Mouse (Mus musculus) neural tube, embryonic 15.5 days (tissue): ENCODE measurements around the gene Gmds. TPM values are rescaled to one million over a fixed set of nuclear protein-coding genes. Genes with fewer than 3 reads are reported as not detected.

Experiments
- ATAC-seq: fragments of 200-750 bp; cut with Nextera tagmentation; 2 replicates; pipeline ENCODE4 v1.8.0; 2017; ENCODE audit warnings: mild to moderate bottlenecking, moderate TSS enrichment, moderate library complexity; ENCODE audit not compliant: low FRiP score
- H3K27ac ChIP-seq: fragments of 300-500 bp; sonication (generic); replicated peaks from 2 replicates; pipeline ENCODE4 v1.5.1; 2015; ENCODE audit warnings: mild to moderate bottlenecking, inconsistent platforms
- H3K27me3 ChIP-seq: fragments of 300-500 bp; sonication (generic); replicated peaks from 2 replicates; pipeline ENCODE4 v1.6.1; 2015; ENCODE audit warnings: inconsistent platforms
- H3K36me3 ChIP-seq: fragments of 300-500 bp; sonication (generic); 2 replicates; pipeline ENCODE4 v1.6.1; 2015; ENCODE audit warnings: inconsistent platforms
- H3K4me1 ChIP-seq: fragments of 300-500 bp; sonication (generic); 2 replicates; pipeline ENCODE4 v1.6.1; 2015; ENCODE audit warnings: inconsistent platforms
- H3K4me2 ChIP-seq: fragments of 300-500 bp; sonication (generic); 2 replicates; pipeline ENCODE4 v1.6.1; 2015; ENCODE audit warnings: inconsistent platforms, mild to moderate bottlenecking, moderate library complexity
- H3K4me3 ChIP-seq: fragments of 300-500 bp; sonication (generic); replicated peaks from 2 replicates; pipeline ENCODE4 v1.5.1; 2015; ENCODE audit warnings: mild to moderate bottlenecking, inconsistent platforms
- H3K9ac ChIP-seq: fragments of 300-500 bp; sonication (generic); replicated peaks from 2 replicates; pipeline ENCODE4 v1.6.1; 2015; ENCODE audit warnings: mild to moderate bottlenecking, inconsistent platforms
- H3K9me3 ChIP-seq: fragments of 300-500 bp; sonication (generic); replicated peaks from 2 replicates; pipeline ENCODE4 v1.6.1; 2016; ENCODE audit warnings: inconsistent platforms
- WGBS: fragments of 180-500 bp; shearing (Covaris S2); methylation state at CpG from one replicate; pipeline ENCODE4 v1.1.7; 2015; ENCODE audit warnings: mixed read lengths; 5-methylcytosine and 5-hydroxymethylcytosine counted together
- polyA plus RNA-seq: library from polyadenylated mRNA; unstranded; fragments of >200 nt; fragmentation: Nextera tagmentation; extraction: Ambion mirVana; gene quantifications from 2 replicates; pipeline ENCODE4 v1.2.1, GENCODE M21; 2015

Gene Gmds
- polyA plus RNA-seq, 1 experiment from 2014 or later, result 39.3 TPM

DNA sequence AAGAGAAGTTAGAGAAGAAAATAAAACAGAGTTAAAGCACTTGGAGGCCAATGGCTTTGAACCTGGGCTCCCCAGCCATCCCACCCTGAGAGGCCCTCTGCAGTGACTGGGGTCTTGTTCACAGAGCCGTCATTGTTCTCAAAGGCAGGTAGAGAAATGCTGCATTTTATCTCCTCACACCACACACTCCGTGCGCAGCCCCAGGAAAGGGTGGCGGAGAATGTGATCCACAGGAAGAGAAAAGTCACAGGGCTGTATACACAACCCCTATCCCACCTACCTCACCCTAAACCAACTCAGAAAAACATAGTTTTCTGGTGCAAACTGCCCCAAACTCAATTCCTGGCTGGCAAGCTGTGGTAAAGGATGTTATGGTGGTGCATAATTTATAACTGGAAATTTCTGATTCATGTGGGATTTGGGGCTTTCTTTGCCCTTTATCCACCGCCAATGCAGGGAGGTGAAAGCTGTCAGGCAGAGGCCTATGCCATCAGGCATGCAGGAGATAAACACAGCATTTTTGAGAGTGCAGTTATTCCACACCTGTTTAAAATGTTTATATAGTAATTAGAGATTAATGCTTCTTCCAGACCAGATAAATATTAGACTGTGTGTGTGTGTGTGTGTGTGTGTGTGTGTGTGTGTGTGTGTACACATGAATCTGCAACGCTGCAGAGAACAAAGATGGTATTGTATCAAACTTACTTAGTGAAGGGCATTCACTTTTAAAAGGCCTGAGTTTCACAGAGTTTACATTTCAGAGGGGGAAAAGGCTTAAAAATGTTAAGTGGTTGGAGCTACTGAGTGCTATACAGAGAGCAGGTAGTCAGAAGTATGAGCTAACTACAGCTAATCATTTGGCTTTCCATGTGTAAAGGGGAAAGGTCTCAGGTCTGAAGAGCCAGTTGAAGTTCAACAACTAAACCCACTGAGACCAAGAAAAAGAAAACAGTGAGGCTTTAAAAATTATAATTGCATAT lies 290.3 kb downstream of the Gmds start:
- no peaks in the 10 kb centered on the region for H3K4me1 ChIP-seq
- no peak for ATAC-seq
- no peaks in the 10 kb centered on the region for H3K9me3 ChIP-seq
- H3K4me3 ChIP-seq, result no peak overlapping the region
- 70% methylated on average over 6 of the region's 6 CpGs for WGBS
- no peak overlapping the region for H3K27ac ChIP-seq
- no peak overlapping the region for H3K9ac ChIP-seq
- H3K27me3 ChIP-seq, result no peaks in the 10 kb centered on the region
- no peak overlapping the region for H3K4me2 ChIP-seq
- H3K36me3 ChIP-seq, result no peaks in the 10 kb centered on the region

DNA sequence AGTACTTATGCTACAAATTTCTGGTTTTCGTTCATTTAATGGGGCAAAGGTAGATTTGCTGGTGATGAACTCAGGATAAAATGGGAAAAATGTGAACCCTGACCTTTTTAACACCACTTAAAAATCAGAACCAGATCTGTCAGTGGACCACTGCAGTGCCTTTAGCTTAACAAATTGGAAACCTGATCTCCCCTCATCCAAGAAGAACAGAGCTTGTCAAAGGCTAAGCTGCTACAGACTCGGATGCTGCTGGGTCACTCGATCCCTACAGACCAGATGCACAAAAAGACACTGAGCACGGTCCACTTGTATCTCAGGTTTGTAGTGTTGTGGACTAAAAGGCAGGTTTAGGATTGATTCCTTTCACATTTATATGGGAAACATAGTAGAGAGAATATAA lies 291.6 kb downstream of the Gmds start:
- Histone ChIP-seq H3K27me3 (no peaks in the 10 kb centered on the region), H3K27ac (no peak overlapping the region), H3K9ac (no peak overlapping the region), H3K9me3 (no peaks in the 10 kb centered on the region), H3K36me3 (no peaks in the 10 kb centered on the region), H3K4me3 (no peak overlapping the region), H3K4me1 (no peaks in the 10 kb centered on the region), H3K4me2 (no peak overlapping the region)
- no peak for ATAC-seq
- WGBS, result 69% methylated on average over 4 of the region's 4 CpGs

DNA sequence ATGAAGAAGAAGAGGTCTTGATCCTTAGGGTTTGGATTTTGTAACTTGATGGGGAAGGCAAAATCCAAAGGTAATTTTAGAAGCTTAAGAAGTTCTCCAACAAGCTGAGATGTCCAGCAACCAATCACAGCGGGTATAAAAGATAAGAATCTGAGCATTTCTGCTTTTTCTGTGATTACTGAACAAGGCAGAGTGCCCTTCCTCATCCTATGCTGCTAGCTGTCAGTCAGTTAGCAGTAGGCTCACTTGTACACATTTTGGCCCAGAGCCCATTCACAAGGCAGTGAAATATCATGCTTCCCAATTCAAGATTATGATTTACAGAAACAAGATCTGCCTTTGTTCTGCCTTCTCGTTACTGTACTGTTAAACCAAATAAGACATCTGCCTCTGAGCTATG lies 295.8 kb downstream of the Gmds start:
- no peak overlapping the region for H3K4me2 ChIP-seq
- 78% methylated on average over 2 of the region's 2 CpGs for WGBS

DNA sequence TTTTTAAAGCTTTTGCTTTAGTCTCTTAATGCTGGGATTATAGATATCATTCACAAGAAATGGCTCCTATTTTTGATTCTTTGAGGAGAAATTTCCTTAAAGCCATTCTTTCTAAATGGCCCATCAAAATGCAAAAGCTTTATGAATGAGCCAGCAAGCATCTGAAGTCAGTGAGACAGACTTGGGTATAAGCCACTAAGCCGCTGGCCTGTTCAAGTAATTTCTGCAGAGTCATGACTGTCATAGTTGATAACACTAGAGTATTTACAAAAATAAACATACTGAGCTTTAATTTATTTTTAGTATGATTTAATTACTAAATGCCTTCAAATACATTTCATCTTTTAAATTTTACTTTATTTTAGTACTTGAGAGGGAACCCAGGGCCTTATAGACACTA lies 297.7 kb downstream of the Gmds start:
- H3K27ac ChIP-seq, result no peak overlapping the region
- H3K9ac ChIP-seq, result no peak overlapping the region
- H3K27me3 ChIP-seq, result no peaks in the 10 kb centered on the region
- no peak for ATAC-seq
- no peaks in the 10 kb centered on the region for H3K9me3 ChIP-seq
- H3K4me3 ChIP-seq, result no peak overlapping the region
- WGBS, result 89% methylated on average over 1 of the region's 1 CpGs
- no peaks in the 10 kb centered on the region for H3K36me3 ChIP-seq
- no peaks in the 10 kb centered on the region for H3K4me1 ChIP-seq
- no peak overlapping the region for H3K4me2 ChIP-seq

More for the DNA sequence above, 295.8 kb downstream of the Gmds start:
- ATAC-seq, result no peak
- Histone ChIP-seq H3K9ac (no peak overlapping the region), H3K4me1 (no peaks in the 10 kb centered on the region), H3K27ac (no peak overlapping the region), H3K27me3 (no peaks in the 10 kb centered on the region), H3K36me3 (no peaks in the 10 kb centered on the region), H3K4me3 (no peak overlapping the region), H3K9me3 (no peaks in the 10 kb centered on the region)

DNA sequence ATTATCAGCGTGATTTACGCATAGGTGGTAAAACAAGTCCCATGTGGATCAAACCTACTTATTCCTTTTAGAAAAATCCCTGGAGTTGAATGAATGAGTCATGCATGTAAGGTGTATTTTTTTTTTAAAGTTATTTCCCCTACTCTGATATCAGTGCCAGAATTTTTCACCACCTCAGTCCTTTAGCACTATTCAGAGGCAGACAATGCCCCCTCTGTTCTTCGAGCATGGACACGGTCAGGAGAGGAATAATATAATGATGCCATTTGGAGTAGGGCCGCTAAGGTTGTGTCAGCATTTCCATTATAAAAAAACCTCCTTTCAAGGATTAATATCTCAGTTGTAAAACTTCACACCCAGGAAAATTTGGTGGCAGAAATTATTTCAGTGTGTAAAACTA lies 301.6 kb downstream of the Gmds start:
- Histone ChIP-seq H3K4me3 (no peak overlapping the region), H3K9ac (no peak overlapping the region), H3K4me1 (no peaks in the 10 kb centered on the region), H3K9me3 (no peaks in the 10 kb centered on the region), H3K4me2 (no peak overlapping the region), H3K27me3 (no peaks in the 10 kb centered on the region), H3K36me3 (no peaks in the 10 kb centered on the region), H3K27ac (no peak overlapping the region)
- 57% methylated on average over 5 of the region's 5 CpGs for WGBS
- ATAC-seq, result no peak

DNA sequence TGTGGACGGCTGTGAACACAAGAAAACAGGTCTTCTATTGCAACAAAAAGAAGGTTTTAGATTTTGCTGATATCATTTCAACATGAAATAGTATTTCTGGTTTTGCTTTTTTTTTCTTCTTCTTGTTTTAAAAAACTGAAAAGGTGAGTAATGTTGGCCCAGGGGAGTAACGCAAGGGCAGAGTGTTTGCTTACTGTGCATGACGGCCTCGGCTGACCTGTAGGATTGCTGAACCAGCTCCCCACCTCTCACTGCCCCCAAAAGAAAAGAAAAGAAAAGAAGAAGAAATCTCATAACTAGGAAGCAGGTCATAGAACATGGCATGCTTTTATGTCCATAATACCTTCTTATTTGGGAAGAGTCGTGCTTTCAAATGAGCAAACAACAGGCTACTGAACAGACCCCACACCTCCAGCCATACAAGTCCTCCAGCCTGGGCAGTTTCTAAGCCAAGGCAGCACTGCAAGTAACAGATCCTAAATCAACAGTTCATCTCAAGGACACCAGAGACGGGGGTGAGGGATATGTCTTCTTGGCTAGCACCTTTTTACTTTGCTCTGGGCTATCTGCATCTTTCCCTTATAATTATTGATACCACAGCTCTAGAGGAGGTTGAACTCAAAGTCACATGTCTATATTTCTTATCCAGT lies 303.6 kb downstream of the Gmds start:
- no peaks in the 10 kb centered on the region for H3K9me3 ChIP-seq
- H3K27ac ChIP-seq, result no peak overlapping the region
- no peak for ATAC-seq
- H3K9ac ChIP-seq, result no peak overlapping the region
- no peaks in the 10 kb centered on the region for H3K36me3 ChIP-seq
- 86% methylated on average over 6 of the region's 6 CpGs for WGBS
- H3K27me3 ChIP-seq, result no peaks in the 10 kb centered on the region
- H3K4me1 ChIP-seq, result no peaks in the 10 kb centered on the region
- H3K4me3 ChIP-seq, result no peak overlapping the region
- no peak overlapping the region for H3K4me2 ChIP-seq

DNA sequence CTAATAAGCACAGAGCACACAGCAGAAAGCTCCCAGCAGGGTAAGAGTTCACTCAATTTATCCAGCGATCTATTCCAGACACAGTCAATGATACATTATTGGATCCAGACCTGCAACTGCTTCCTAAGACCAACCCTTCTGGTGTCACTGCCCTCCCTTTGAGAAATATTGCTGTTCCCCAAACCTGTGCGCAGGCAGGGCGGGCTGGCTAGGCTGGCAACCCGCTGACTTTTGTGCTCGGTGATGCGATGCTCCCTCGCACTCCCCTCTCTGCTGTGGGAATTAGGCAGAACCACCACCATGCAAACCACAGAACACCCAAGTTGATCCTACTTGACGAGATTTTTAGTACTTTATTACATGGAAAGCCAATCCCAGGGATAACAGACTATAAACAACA lies 304.4 kb downstream of the Gmds start:
- no peak overlapping the region for H3K4me2 ChIP-seq
- no peak overlapping the region for H3K27ac ChIP-seq
- ATAC-seq, result no peak
- 65% methylated on average over 8 of the region's 8 CpGs for WGBS
- no peaks in the 10 kb centered on the region for H3K4me1 ChIP-seq
- no peaks in the 10 kb centered on the region for H3K27me3 ChIP-seq
- H3K9ac ChIP-seq, result no peak overlapping the region
- no peaks in the 10 kb centered on the region for H3K36me3 ChIP-seq
- H3K9me3 ChIP-seq, result no peaks in the 10 kb centered on the region
- no peak overlapping the region for H3K4me3 ChIP-seq

DNA sequence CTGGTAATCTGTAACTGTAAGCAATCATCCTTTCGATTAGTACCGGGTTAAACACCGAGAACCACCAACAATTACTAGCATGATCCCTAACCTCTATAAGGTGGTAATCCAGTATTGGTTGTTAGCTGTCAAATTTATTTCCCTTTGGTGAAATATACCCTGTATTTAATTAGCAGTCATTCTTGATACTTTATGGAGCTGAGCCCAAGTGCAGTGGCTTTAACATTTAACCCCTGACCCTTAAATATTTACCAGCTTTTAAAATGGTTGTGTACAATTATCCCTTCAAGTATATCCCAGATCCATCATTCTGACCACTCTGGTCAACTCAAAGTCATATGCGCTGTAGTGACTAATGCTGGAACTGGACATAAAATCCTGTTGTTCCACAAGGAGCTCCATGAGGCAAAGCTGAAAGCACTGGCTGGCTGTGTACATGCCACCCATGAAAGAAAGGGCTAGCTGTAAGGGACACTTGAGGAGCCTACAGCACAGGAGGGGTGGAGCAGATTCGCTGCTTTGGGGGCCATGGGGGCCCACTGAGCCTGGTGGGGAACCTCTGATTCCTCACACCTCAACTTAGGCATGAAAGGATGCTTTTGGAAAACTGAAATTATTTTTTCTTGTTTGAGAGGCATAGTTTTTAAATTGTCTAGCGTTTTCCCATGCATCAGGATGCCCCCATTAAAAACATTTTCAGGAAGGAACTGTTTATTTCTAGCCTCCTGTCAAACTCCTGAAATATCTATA lies 312.1 kb downstream of the Gmds start:
- H3K4me1 ChIP-seq, result 0 out of 2 replicates have a peak, but pooled peaks cover 3% of the 10 kb centered on the region

DNA sequence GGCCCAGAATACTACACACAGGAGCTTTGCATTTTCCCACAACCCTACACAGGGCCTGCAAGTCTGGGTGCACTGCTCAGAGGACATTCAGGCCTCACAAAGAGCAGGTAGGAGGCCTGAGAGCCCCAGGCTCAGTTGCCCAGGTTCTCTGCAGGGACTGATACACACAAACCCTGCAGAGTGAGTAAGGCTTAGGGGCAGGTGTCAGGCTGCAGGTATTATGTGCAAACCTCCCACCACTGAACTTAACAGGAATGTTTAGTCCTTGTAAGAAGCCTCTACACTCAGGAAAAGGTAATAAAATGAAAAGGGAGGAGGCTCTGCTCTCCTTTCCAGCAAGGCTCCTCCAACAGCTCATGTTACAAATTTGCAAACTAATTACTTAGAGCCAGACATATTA lies 313.7 kb downstream of the Gmds start:
- Histone ChIP-seq H3K4me1 (0 out of 2 replicates have a peak, but pooled peaks cover 3% of the 10 kb centered on the region), H3K27ac (no peak overlapping the region)
- ATAC-seq, result no peak

More for the DNA sequence above, 312.1 kb downstream of the Gmds start:
- Histone ChIP-seq H3K9me3 (no peaks in the 10 kb centered on the region), H3K4me2 (no peak overlapping the region), H3K27me3 (no peaks in the 10 kb centered on the region), H3K4me3 (no peak overlapping the region), H3K36me3 (no peaks in the 10 kb centered on the region), H3K27ac (no peak overlapping the region), H3K9ac (no peak overlapping the region)
- ATAC-seq, result no peak
- WGBS, result 80% methylated on average over 6 of the region's 6 CpGs

DNA sequence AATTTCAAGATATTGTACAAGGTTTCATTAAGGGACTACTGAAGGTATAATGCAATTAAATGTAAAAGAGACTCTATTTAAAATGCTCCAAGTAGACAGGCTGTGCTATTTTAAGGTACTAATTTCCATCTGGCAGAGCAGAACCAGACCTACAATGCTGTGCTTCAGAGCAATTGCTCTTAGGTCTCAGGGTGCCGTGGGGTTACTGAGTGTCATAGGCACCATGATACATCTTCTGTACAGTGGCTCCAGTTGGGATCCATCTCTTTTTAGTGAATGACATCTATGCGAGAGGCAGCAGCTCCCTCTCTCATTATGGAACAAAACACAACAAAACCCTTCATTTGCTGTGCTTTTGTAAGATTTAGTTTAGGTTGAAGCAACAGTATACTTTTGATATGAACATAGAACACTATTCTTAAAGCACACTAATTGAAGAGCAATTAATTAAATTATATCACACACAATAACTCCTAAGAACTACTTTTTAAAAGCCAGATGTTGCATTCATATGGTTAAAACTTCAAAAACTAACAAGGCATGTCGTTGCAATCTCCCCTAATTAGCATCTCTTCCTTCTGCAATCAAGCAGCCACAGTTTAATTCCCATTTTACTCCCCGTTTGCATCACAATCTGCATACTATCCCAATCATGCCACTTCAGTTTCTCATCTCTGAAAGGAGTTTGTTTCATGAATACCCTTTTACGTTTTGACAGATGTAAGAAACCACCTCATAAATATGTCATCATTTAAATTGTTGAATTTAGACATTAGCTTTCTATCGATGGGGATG lies 317.9 kb downstream of the Gmds start:
- Histone ChIP-seq H3K4me3 (no peak overlapping the region), H3K9ac (no peak overlapping the region), H3K4me2 (no peak overlapping the region), H3K27ac (no peak overlapping the region), H3K4me1 (peaks cover 9% of the 10 kb centered on the region), H3K9me3 (no peaks in the 10 kb centered on the region), H3K36me3 (no peaks in the 10 kb centered on the region), H3K27me3 (no peaks in the 10 kb centered on the region)
- no peak for ATAC-seq
- 46% methylated on average over 6 of the region's 6 CpGs for WGBS

More for the DNA sequence above, 313.7 kb downstream of the Gmds start:
- H3K27me3 ChIP-seq, result no peaks in the 10 kb centered on the region
- no peak overlapping the region for H3K4me3 ChIP-seq
- H3K4me2 ChIP-seq, result no peak overlapping the region
- no peak overlapping the region for H3K9ac ChIP-seq
- no peaks in the 10 kb centered on the region for H3K36me3 ChIP-seq
- H3K9me3 ChIP-seq, result no peaks in the 10 kb centered on the region

DNA sequence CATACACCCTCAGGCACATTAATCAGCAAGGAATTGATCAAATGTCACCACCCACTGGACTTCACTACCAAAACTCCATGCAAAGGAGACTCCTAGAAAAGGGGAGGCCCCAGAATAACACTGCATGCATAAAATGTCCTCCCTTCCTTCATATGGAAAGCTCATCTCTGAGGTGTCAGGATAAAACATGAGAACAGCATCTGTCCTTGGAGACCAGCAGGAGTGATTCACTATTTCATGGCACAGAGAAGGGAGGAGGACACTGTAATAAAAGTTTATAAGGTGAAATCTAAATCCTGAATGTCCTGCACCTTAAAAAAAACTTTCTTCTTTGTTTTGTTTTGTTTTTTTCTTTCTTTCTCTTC lies 319.3 kb downstream of the Gmds start:
- H3K9me3 ChIP-seq, result no peaks in the 10 kb centered on the region
- H3K27me3 ChIP-seq, result no peaks in the 10 kb centered on the region
- no peak overlapping the region for H3K4me3 ChIP-seq
- ATAC-seq, result no peak
- no peaks in the 10 kb centered on the region for H3K36me3 ChIP-seq
- no peak overlapping the region for H3K4me2 ChIP-seq
- H3K9ac ChIP-seq, result no peak overlapping the region
- H3K4me1 ChIP-seq, result peaks cover 6% of the 10 kb centered on the region
- no peak overlapping the region for H3K27ac ChIP-seq
